Mouse (Mus musculus): ENCODE data around the gene Pfn1. TPM values are rescaled to one million over a fixed set of nuclear protein-coding genes. Genes with fewer than 3 reads are reported as not detected.

The Pfn1 gene
- 2,271 and 2,344 TPM in 2 replicates for polyA plus RNA-seq (2014; fragmentation: Nextera tagmentation; extraction: Ambion mirVana)

- peak; percentile 33 for ATAC-seq (replicated peaks; ENCODE audit: low FRiP score, low TSS enrichment, low read depth)
- H3K4me1 ChIP-seq (replicated peaks; ENCODE audit: control insufficient read depth, insufficient read depth, low read length), result peaks cover 49% of the 10 kb centered on the region
- peak; percentile 88 for DNase-seq (ENCODE audit: low spot score)
- no peaks in the 10 kb centered on the region for H3K27me3 ChIP-seq (replicated peaks; ENCODE audit: control insufficient read depth, insufficient read depth, low read length)
- peak within 1 kb of the TSS; percentile 99 for H3K9ac ChIP-seq (ENCODE audit: low read length)
- H3K36me3 ChIP-seq (ENCODE audit: control insufficient read depth, insufficient read depth, low read length), result peaks cover 38% of the 10 kb centered on the region
- H3K4me2 ChIP-seq (ENCODE audit: low read length), result peak within 1 kb of the TSS; percentile 98
- WGBS, result under 1% methylated on average over 59 of the region's 61 CpGs
- peak within 1 kb of the TSS; percentile 100 for H3K4me3 ChIP-seq (ENCODE audit: low read depth, low read length)
- no peaks in the 10 kb centered on the region for H3K9me3 ChIP-seq (ENCODE audit: control insufficient read depth, low read length)
- peak within 1 kb of the TSS; percentile 98 for H3K27ac ChIP-seq (ENCODE audit: low read depth)
Observed at GRCm38 (mm10) chr11:70654198-70654922, at the start of gene Pfn1. Gene Pfn1 (minus strand): TSS chr11:70654644.

- Histone ChIP-seq H3K4me3 (ENCODE audit: low read depth, low read length) (no peak overlapping the region), H3K9ac (ENCODE audit: low read length) (no peak overlapping the region), H3K27me3 (replicated peaks; ENCODE audit: control insufficient read depth, insufficient read depth, low read length) (no peaks in the 10 kb centered on the region), H3K27ac (ENCODE audit: low read depth) (no peak overlapping the region), H3K9me3 (ENCODE audit: control insufficient read depth, low read length) (no peaks in the 10 kb centered on the region), H3K4me1 (replicated peaks; ENCODE audit: control insufficient read depth, insufficient read depth, low read length) (peaks cover 12% of the 10 kb centered on the region), H3K36me3 (ENCODE audit: control insufficient read depth, insufficient read depth, low read length) (peaks cover 46% of the 10 kb centered on the region), H3K4me2 (ENCODE audit: low read length) (no peak overlapping the region)
- 79% methylated on average over 6 of the region's 6 CpGs for WGBS
- no peak for DNase-seq (ENCODE audit: low spot score)
- no peak for ATAC-seq (replicated peaks; ENCODE audit: low FRiP score, low TSS enrichment, low read depth)
Observed at GRCm38 (mm10) chr11:70702781-70703180, 48.3 kb upstream of the Pfn1 start.

GRCm38 (mm10) chr11:70701984-70702733 is 47.7 kb upstream of the Pfn1 start:
- H3K27me3 ChIP-seq (replicated peaks; ENCODE audit: control insufficient read depth, insufficient read depth, low read length), result no peaks in the 10 kb centered on the region
- no peaks in the 10 kb centered on the region for H3K9me3 ChIP-seq (ENCODE audit: control insufficient read depth, low read length)
- 0 out of 2 replicates have a peak overlapping the region, but pooled peaks have one; percentile 0 for H3K9ac ChIP-seq (ENCODE audit: low read length)
- H3K4me2 ChIP-seq (ENCODE audit: low read length), result peak overlapping the region; percentile 78
- H3K4me1 ChIP-seq (replicated peaks; ENCODE audit: control insufficient read depth, insufficient read depth, low read length), result peaks cover 12% of the 10 kb centered on the region
- DNase-seq (ENCODE audit: low spot score) (no peak), ATAC-seq (replicated peaks; ENCODE audit: low FRiP score, low TSS enrichment, low read depth) (no peak)
- WGBS, result 72% methylated on average over 6 of the region's 6 CpGs
- H3K27ac ChIP-seq (ENCODE audit: low read depth), result no peak overlapping the region
- peak overlapping the region; percentile 76; the same call in 1 of the 2 replicates for H3K4me3 ChIP-seq (ENCODE audit: low read depth, low read length)
- H3K36me3 ChIP-seq (ENCODE audit: control insufficient read depth, insufficient read depth, low read length), result peaks cover 40% of the 10 kb centered on the region

- peaks cover 12% of the 10 kb centered on the region for H3K4me1 ChIP-seq (replicated peaks; ENCODE audit: control insufficient read depth, insufficient read depth, low read length)
- ATAC-seq (replicated peaks; ENCODE audit: low FRiP score, low TSS enrichment, low read depth), result no peak
- peak overlapping the region; percentile 76 for H3K4me3 ChIP-seq (ENCODE audit: low read depth, low read length)
- H3K36me3 ChIP-seq (ENCODE audit: control insufficient read depth, insufficient read depth, low read length), result peaks cover 32% of the 10 kb centered on the region
- no peak overlapping the region; the same call in 1 of the 2 replicates for H3K27ac ChIP-seq (ENCODE audit: low read depth)
- no peak for DNase-seq (ENCODE audit: low spot score)
- no peaks in the 10 kb centered on the region for H3K9me3 ChIP-seq (ENCODE audit: control insufficient read depth, low read length)
- no peaks in the 10 kb centered on the region for H3K27me3 ChIP-seq (replicated peaks; ENCODE audit: control insufficient read depth, insufficient read depth, low read length)
- WGBS, result 11% methylated on average over 10 of the region's 10 CpGs
- peak overlapping the region; percentile 70 for H3K9ac ChIP-seq (ENCODE audit: low read length)
- peak overlapping the region; percentile 78 for H3K4me2 ChIP-seq (ENCODE audit: low read length)
Observed at GRCm38 (mm10) chr11:70701221-70701955, 46.9 kb upstream of the Pfn1 start.

GRCm38 (mm10) chr11:70700613-70701012 is 46.2 kb upstream of the Pfn1 start:
- DNase-seq (ENCODE audit: low spot score) (peak; percentile 78), ATAC-seq (replicated peaks; ENCODE audit: low FRiP score, low TSS enrichment, low read depth) (peak; percentile 42)
- H3K4me2 ChIP-seq (ENCODE audit: low read length), result peak overlapping the region; percentile 78
- H3K36me3 ChIP-seq (ENCODE audit: control insufficient read depth, insufficient read depth, low read length), result peaks cover 25% of the 10 kb centered on the region
- H3K4me1 ChIP-seq (replicated peaks; ENCODE audit: control insufficient read depth, insufficient read depth, low read length), result peaks cover 12% of the 10 kb centered on the region
- no peaks in the 10 kb centered on the region for H3K9me3 ChIP-seq (ENCODE audit: control insufficient read depth, low read length)
- peak overlapping the region; percentile 76 for H3K4me3 ChIP-seq (ENCODE audit: low read depth, low read length)
- peak overlapping the region; percentile 95 for H3K27ac ChIP-seq (ENCODE audit: low read depth)
- no peaks in the 10 kb centered on the region for H3K27me3 ChIP-seq (replicated peaks; ENCODE audit: control insufficient read depth, insufficient read depth, low read length)
- WGBS, result 1% methylated on average over 34 of the region's 34 CpGs
- peak overlapping the region; percentile 70 for H3K9ac ChIP-seq (ENCODE audit: low read length)

- H3K4me1 ChIP-seq (replicated peaks; ENCODE audit: control insufficient read depth, insufficient read depth, low read length), result peaks cover 12% of the 10 kb centered on the region
- under 1% methylated on average over 67 of the region's 69 CpGs for WGBS
- peak within 1 kb of the TSS; percentile 95 for H3K27ac ChIP-seq (ENCODE audit: low read depth)
- H3K9me3 ChIP-seq (ENCODE audit: control insufficient read depth, low read length), result no peaks in the 10 kb centered on the region
- H3K9ac ChIP-seq (ENCODE audit: low read length), result peak within 1 kb of the TSS; percentile 70
- peaks cover 18% of the 10 kb centered on the region for H3K36me3 ChIP-seq (ENCODE audit: control insufficient read depth, insufficient read depth, low read length)
- H3K4me3 ChIP-seq (ENCODE audit: low read depth, low read length), result peak within 1 kb of the TSS; percentile 76
- peak within 1 kb of the TSS; percentile 78 for H3K4me2 ChIP-seq (ENCODE audit: low read length)
- peak; percentile 99 for DNase-seq (ENCODE audit: low spot score)
- peak; percentile 96 for ATAC-seq (replicated peaks; ENCODE audit: low FRiP score, low TSS enrichment, low read depth)
- no peaks in the 10 kb centered on the region for H3K27me3 ChIP-seq (replicated peaks; ENCODE audit: control insufficient read depth, insufficient read depth, low read length)
Observed at GRCm38 (mm10) chr11:70699722-70700556, 45.5 kb upstream of the Pfn1 start, which contains the start of the genes Inca1 and Kif1c. Gene Inca1 (minus strand): TSS chr11:70700155. Gene Kif1c (plus strand): TSS chr11:70700548.

GRCm38 (mm10) chr11:70699051-70699450 is 44.6 kb upstream of the Pfn1 start:
- H3K9me3 ChIP-seq (ENCODE audit: control insufficient read depth, low read length), result no peaks in the 10 kb centered on the region
- ATAC-seq (replicated peaks; ENCODE audit: low FRiP score, low TSS enrichment, low read depth) (no peak), DNase-seq (ENCODE audit: low spot score) (no peak)
- H3K27ac ChIP-seq (ENCODE audit: low read depth), result no peak overlapping the region
- no peak overlapping the region for H3K9ac ChIP-seq (ENCODE audit: low read length)
- peaks cover 12% of the 10 kb centered on the region for H3K4me1 ChIP-seq (replicated peaks; ENCODE audit: control insufficient read depth, insufficient read depth, low read length)
- H3K4me3 ChIP-seq (ENCODE audit: low read depth, low read length), result no peak overlapping the region
- peaks cover 9% of the 10 kb centered on the region for H3K36me3 ChIP-seq (ENCODE audit: control insufficient read depth, insufficient read depth, low read length)
- no peaks in the 10 kb centered on the region for H3K27me3 ChIP-seq (replicated peaks; ENCODE audit: control insufficient read depth, insufficient read depth, low read length)
- WGBS, result 82% methylated on average over 2 of the region's 2 CpGs
- H3K4me2 ChIP-seq (ENCODE audit: low read length), result no peak overlapping the region

Data from intestine, embryonic 14.5 days (tissue).